15 mouse cellular contexts compared by ENCODE assay signal in genomic region chr9:99248304-99248703, GRCm38 (mm10). TPM values are rescaled to one million over a fixed set of nuclear protein-coding genes. Genes with fewer than 3 reads are reported as not detected.
DNase-seq lines count a peak whose midpoint lies in the region; ATAC-seq and TF ChIP-seq lines count a peak whose summit lies in the region.
"Had no signal": no experiment of that assay in that cellular context is flagged by ENCODE, and none has a peak within 500 bp of the region (broad histone marks: within the 10 kb centered on the region; RNA-seq: fewer than 3 reads in every experiment).

No protein-coding gene starts in this region.

- ATAC-seq in embryonic facial prominence, embryonic 14.5 days (ENCODE audit: low read depth): peak; percentile 39; the same call in 1 of the 2 replicates
- peak; percentile 26 for ATAC-seq in liver, embryonic 14.5 days (ENCODE audit: insufficient read depth)

- no peak overlapping the region for H3K27ac ChIP-seq in embryonic facial prominence, embryonic 14.5 days (replicated peaks; ENCODE audit: low read depth, low read length)
- H3K27ac ChIP-seq in embryonic facial prominence, embryonic 10.5 days (replicated peaks): no peak overlapping the region
- peak overlapping the region; percentile 9 for H3K27ac ChIP-seq in liver, embryonic 14.5 days
- H3K27ac ChIP-seq in hindbrain, embryonic 10.5 days: no peak overlapping the region
- no peak overlapping the region for H3K27ac ChIP-seq in limb, embryonic 10.5 days
- no peak overlapping the region for H3K27ac ChIP-seq in midbrain, embryonic 10.5 days (replicated peaks)

- WGBS in embryonic facial prominence, embryonic 14.5 days: 58% methylated on average over 8 of the region's 8 CpGs
- WGBS in embryonic facial prominence, embryonic 10.5 days: 57% methylated on average over 8 of the region's 8 CpGs
- WGBS in liver, embryonic 14.5 days (ENCODE audit: insufficient replicate concordance): 47% methylated on average over 8 of the region's 8 CpGs
- 57% methylated on average over 8 of the region's 8 CpGs for WGBS in hindbrain, embryonic 10.5 days
- 61% methylated on average over 8 of the region's 8 CpGs for WGBS in limb, embryonic 10.5 days
- WGBS in midbrain, embryonic 10.5 days: 58% methylated on average over 8 of the region's 8 CpGs

- TF ChIP-seq EP300 in liver, embryonic 14.5 days (IDR thresholded peaks at IDR 0.05; ENCODE audit: low read depth): no peak

- H3K36me3 ChIP-seq in embryonic facial prominence, embryonic 14.5 days (ENCODE audit: control insufficient read depth, insufficient read depth, low read length): no peaks in the 10 kb centered on the region
- H3K36me3 ChIP-seq in embryonic facial prominence, embryonic 10.5 days (replicated peaks): peaks cover 34% of the 10 kb centered on the region
- H3K36me3 ChIP-seq in liver, embryonic 14.5 days (replicated peaks; ENCODE audit: control insufficient read depth, insufficient read depth, low read depth): peaks cover 8% of the 10 kb centered on the region
- peaks cover 29% of the 10 kb centered on the region for H3K36me3 ChIP-seq in hindbrain, embryonic 10.5 days
- peaks cover 13% of the 10 kb centered on the region for H3K36me3 ChIP-seq in limb, embryonic 10.5 days
- H3K36me3 ChIP-seq in midbrain, embryonic 10.5 days: peaks cover 20% of the 10 kb centered on the region

- H3K27me3 ChIP-seq in embryonic facial prominence, embryonic 14.5 days (replicated peaks; ENCODE audit: control insufficient read depth, insufficient read depth, low read length): no peaks in the 10 kb centered on the region
- H3K27me3 ChIP-seq in embryonic facial prominence, embryonic 10.5 days (replicated peaks; ENCODE audit: low read depth, poor library complexity, severe bottlenecking): no peaks in the 10 kb centered on the region
- no peaks in the 10 kb centered on the region for H3K27me3 ChIP-seq in liver, embryonic 14.5 days (ENCODE audit: control insufficient read depth, insufficient read depth, low read length)
- H3K27me3 ChIP-seq in hindbrain, embryonic 10.5 days (ENCODE audit: insufficient read depth, poor library complexity, severe bottlenecking): no peaks in the 10 kb centered on the region
- no peaks in the 10 kb centered on the region for H3K27me3 ChIP-seq in limb, embryonic 10.5 days (ENCODE audit: low read depth, poor library complexity, severe bottlenecking)
- H3K27me3 ChIP-seq in midbrain, embryonic 10.5 days (ENCODE audit: low read depth, poor library complexity, severe bottlenecking): no peaks in the 10 kb centered on the region

- no peaks in the 10 kb centered on the region for H3K4me1 ChIP-seq in embryonic facial prominence, embryonic 14.5 days (ENCODE audit: control insufficient read depth, insufficient read depth, low read length)
- peaks cover 7% of the 10 kb centered on the region for H3K4me1 ChIP-seq in embryonic facial prominence, embryonic 10.5 days
- H3K4me1 ChIP-seq in liver, embryonic 14.5 days (replicated peaks; ENCODE audit: control insufficient read depth in 2 of 2, insufficient read depth in 2 of 2, low read length in 1 of 2): peaks cover 21 to 51% of the 10 kb centered on the region in 2 experiments
- peaks cover 7% of the 10 kb centered on the region; the same call in 1 of the 2 replicates for H3K4me1 ChIP-seq in hindbrain, embryonic 10.5 days (replicated peaks)
- H3K4me1 ChIP-seq in limb, embryonic 10.5 days: peaks cover 7% of the 10 kb centered on the region
- H3K4me1 ChIP-seq in midbrain, embryonic 10.5 days: peaks cover 9% of the 10 kb centered on the region

- no peak for TF ChIP-seq POLR2A in brain, embryonic 14.5 days (IDR thresholded peaks at IDR 0.05; ENCODE audit: borderline replicate concordance, extremely low read depth, insufficient read depth, insufficient read length, poor library complexity, severe bottlenecking)

- no peak overlapping the region for H3K4me3 ChIP-seq in embryonic facial prominence, embryonic 14.5 days (ENCODE audit: low read depth, low read length)
- no peak overlapping the region for H3K4me3 ChIP-seq in embryonic facial prominence, embryonic 10.5 days
- no peak overlapping the region for H3K4me3 ChIP-seq in liver, embryonic 14.5 days (ENCODE audit: insufficient read depth in 1 of 2, low read depth in 2 of 2, low read length in 2 of 2)
- H3K4me3 ChIP-seq in hindbrain, embryonic 10.5 days: no peak overlapping the region
- no peak overlapping the region for H3K4me3 ChIP-seq in limb, embryonic 10.5 days
- H3K4me3 ChIP-seq in midbrain, embryonic 10.5 days: no peak overlapping the region
- H3K4me3 ChIP-seq: erythroblast, embryonic 14.5 days had no signal

- H3K9me3 ChIP-seq in embryonic facial prominence, embryonic 14.5 days (ENCODE audit: control insufficient read depth, low read length): no peaks in the 10 kb centered on the region
- no peaks in the 10 kb centered on the region for H3K9me3 ChIP-seq in embryonic facial prominence, embryonic 10.5 days
- no peaks in the 10 kb centered on the region for H3K9me3 ChIP-seq in liver, embryonic 14.5 days (ENCODE audit: control insufficient read depth, low read length)
- no peaks in the 10 kb centered on the region for H3K9me3 ChIP-seq in hindbrain, embryonic 10.5 days
- no peaks in the 10 kb centered on the region for H3K9me3 ChIP-seq in limb, embryonic 10.5 days (replicated peaks)
- no peaks in the 10 kb centered on the region for H3K9me3 ChIP-seq in midbrain, embryonic 10.5 days (replicated peaks)

- H3K9ac ChIP-seq in embryonic facial prominence, embryonic 14.5 days (ENCODE audit: low read depth, low read length): no peak overlapping the region
- H3K9ac ChIP-seq in liver, embryonic 14.5 days (replicated peaks): no peak overlapping the region

- H3K4me2 ChIP-seq in embryonic facial prominence, embryonic 14.5 days (ENCODE audit: low read depth, low read length): no peak overlapping the region
- H3K4me2 ChIP-seq in liver, embryonic 14.5 days (ENCODE audit: low read depth): peak overlapping the region; percentile 3; the same call in 1 of the 2 replicates

- peak; percentile 47 for DNase-seq in embryonic facial prominence, embryonic 14.5 days (ENCODE audit: low spot score)
- no peak for DNase-seq in embryonic facial prominence, embryonic 10.5 days (ENCODE audit: low spot score)
- peak; percentile 75 for DNase-seq in ES-CJ7 (ENCODE audit: low read depth, low spot score)
- DNase-seq in brain, embryonic 14.5 days (ENCODE audit: low read depth): peak; percentile 53
- peak in 2 of 3 experiments; percentile 49 to 50 for DNase-seq in liver, embryonic 14.5 days (ENCODE audit: low read depth in 3 of 3, low spot score in 3 of 3)
- DNase-seq in hindbrain, embryonic 10.5 days (ENCODE audit: low spot score): no peak
- DNase-seq in limb, embryonic 10.5 days (ENCODE audit: low spot score): no peak
- no peak for DNase-seq in midbrain, embryonic 10.5 days (ENCODE audit: low spot score)
- DNase-seq: cerebellum, adult 8-10 months; heart, postnatal 36 days; kidney, adult 8-10 months had no signal

- no peak for TF ChIP-seq CTCF in brain, embryonic 14.5 days (IDR thresholded peaks at IDR 0.05; ENCODE audit: borderline replicate concordance, extremely low read depth, insufficient read depth, insufficient read length)
- no peak for TF ChIP-seq CTCF in liver, embryonic 14.5 days (IDR thresholded peaks at IDR 0.05; ENCODE audit: low read depth)

RNA-seq across cellular contexts. Expression of gene Cep70, which starts 5.1 kb away (rescaled TPM):
- 22.2 and 27.3 TPM in 2 replicates for polyA plus RNA-seq in embryonic facial prominence, embryonic 14.5 days (2014; fragmentation: Nextera tagmentation; extraction: Ambion mirVana)
- 42.4 and 46.8 TPM in 2 replicates for polyA plus RNA-seq in embryonic facial prominence, embryonic 10.5 days (2016; fragmentation: Nextera tagmentation; extraction: Ambion mirVana)
- polyA plus RNA-seq in brain, embryonic 14.5 days (2012; rRNA removed): 32.7 and 34.0 TPM in 2 replicates
- 10.5 and 13.7 TPM in 2 replicates for polyA plus RNA-seq in liver, embryonic 14.5 days (2012; rRNA removed)
- polyA plus RNA-seq in liver, embryonic 14.5 days (2014; fragmentation: Nextera tagmentation; extraction: Ambion mirVana): 25.5 and 27.2 TPM in 2 replicates
- polyA plus RNA-seq in hindbrain, embryonic 10.5 days (2016; fragmentation: Nextera tagmentation; extraction: Ambion mirVana): 34.4 and 37.2 TPM in 2 replicates
- polyA plus RNA-seq in limb, embryonic 10.5 days (2016; fragmentation: Nextera tagmentation; extraction: Ambion mirVana): 29.8 and 36.4 TPM in 2 replicates
- 37.8 and 41.6 TPM in 2 replicates for polyA plus RNA-seq in midbrain, embryonic 10.5 days (2016; fragmentation: Nextera tagmentation; extraction: Ambion mirVana)

RNA-seq across cellular contexts. Expression of gene Faiml, which starts 11.3 kb away (rescaled TPM):
- polyA plus RNA-seq in embryonic facial prominence, embryonic 14.5 days (2014; fragmentation: Nextera tagmentation; extraction: Ambion mirVana): not detected in 2 replicates
- not detected in 2 replicates for polyA plus RNA-seq in embryonic facial prominence, embryonic 10.5 days (2016; fragmentation: Nextera tagmentation; extraction: Ambion mirVana)
- not detected in 2 replicates for polyA plus RNA-seq in brain, embryonic 14.5 days (2012; rRNA removed)
- polyA plus RNA-seq in liver, embryonic 14.5 days (2012; rRNA removed): not detected in 2 replicates
- not detected in 2 replicates for polyA plus RNA-seq in liver, embryonic 14.5 days (2014; fragmentation: Nextera tagmentation; extraction: Ambion mirVana)
- not detected in 2 replicates for polyA plus RNA-seq in hindbrain, embryonic 10.5 days (2016; fragmentation: Nextera tagmentation; extraction: Ambion mirVana)
- not detected in 2 replicates for polyA plus RNA-seq in limb, embryonic 10.5 days (2016; fragmentation: Nextera tagmentation; extraction: Ambion mirVana)
- polyA plus RNA-seq in midbrain, embryonic 10.5 days (2016; fragmentation: Nextera tagmentation; extraction: Ambion mirVana): not detected in 2 replicates
- polyA plus RNA-seq: C2C12; erythroblast, embryonic 14.5 days; liver, adult 2 months; stomach, embryonic 14.5 days had no signal

Comparison
In these comparisons a context has a peak if more than half of its experiments do, and no peak if none do; other contexts are left out.
1. DNase-seq: peak in embryonic facial prominence, embryonic 14.5 days (single experiment), ES-CJ7 (single experiment), brain, embryonic 14.5 days (single experiment) and liver, embryonic 14.5 days (2 of 3); none in embryonic facial prominence, embryonic 10.5 days (single experiment), hindbrain, embryonic 10.5 days (single experiment), limb, embryonic 10.5 days (single experiment) and midbrain, embryonic 10.5 days (single experiment).